Mouse (Mus musculus) B cell, adult 62 days (primary cell): ENCODE data around the gene Hyou1. TPM values are rescaled to one million over a fixed set of nuclear protein-coding genes. Genes with fewer than 3 reads are reported as not detected.

Source experiments
- total RNA-seq: library from RNA; stranded (reverse); gene quantifications from 4 replicates; pipeline ENCODE4 v1.2.4, GENCODE M21; 2023

Gene Hyou1
- total RNA-seq = 74.5 to 88.3 TPM (median 81.6 TPM) in 4 replicates

DNA sequence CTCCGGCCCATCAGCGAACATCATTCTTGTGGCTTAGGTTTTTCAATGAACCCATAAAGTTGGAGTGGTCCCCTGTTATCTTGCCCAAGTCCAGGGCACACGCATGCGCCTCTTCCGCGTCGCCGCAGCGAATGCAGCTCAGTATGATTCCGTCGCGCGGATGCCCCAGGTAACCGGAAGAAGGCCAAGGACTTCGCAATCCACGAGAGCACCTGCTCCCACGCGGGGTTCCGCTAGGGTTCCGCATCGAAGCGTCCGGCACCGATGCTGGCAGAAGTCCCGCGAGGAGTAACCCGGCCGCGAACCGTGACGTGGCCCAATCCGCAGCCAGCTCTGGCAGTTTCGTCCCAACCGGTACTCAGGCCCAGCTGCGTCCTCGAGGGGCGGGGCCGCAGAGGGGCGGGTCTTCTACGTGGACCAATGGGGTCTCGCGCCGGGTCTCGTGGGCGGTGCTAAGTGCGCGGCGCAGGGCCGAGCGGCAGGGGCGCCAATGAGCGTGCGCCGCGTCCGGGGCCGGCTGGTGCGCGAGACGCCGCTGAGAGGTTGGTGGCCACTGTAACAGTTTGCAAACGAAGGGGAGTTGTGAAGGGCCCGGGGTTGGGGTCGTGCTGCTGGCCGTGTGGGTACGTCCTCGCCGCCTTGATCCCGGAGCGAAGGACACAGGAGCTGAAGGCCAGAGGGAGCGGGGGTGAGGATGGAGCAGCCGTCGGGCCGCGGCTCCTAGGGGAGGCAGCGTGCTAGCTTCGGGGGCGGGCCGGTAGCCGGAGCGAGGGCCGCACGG lies at the start of gene Hyou1:
TSS of gene Hyou1 (plus strand) at position 437 of the 781 bp plus-strand sequence.

DNA sequence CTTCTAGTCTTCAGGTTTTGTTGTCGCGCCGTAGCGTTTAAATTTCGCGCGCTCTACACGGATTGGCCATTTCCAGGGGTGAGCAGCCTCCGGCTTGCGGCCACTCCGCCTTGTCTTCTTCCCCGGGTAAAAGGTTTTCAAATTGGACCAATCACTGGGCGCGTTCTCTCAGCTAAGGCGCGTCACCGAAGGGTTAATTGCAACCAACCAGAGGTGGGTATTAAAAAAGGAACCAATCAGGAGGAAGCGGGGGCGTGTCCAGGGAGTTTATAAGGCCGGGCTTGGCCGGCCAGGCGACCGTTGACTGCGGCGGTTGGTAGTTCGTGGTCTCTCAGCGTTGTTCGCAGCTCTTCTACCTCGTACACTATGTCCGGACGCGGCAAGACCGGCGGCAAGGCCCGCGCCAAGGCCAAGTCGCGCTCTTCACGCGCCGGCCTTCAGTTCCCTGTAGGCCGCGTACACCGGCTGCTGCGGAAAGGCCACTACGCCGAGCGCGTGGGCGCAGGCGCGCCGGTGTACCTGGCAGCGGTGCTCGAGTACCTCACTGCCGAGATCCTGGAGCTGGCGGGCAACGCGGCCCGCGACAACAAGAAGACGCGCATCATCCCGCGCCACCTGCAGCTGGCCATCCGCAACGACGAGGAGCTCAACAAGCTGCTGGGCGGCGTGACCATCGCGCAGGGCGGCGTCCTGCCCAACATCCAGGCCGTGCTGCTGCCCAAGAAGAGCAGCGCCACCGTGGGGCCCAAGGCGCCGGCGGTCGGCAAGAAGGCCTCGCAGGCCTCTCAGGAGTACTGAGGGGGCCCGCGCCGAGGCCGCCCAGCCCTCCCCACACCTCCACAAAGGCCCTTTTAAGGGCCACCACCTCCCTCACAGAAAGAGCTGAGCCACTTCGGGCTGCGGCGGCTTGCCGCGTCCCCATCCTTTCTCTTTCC lies 44.6 kb upstream of the Hyou1 start, which contains the start of gene H2afx:
TSS of gene H2afx (plus strand) at position 299 of the 935 bp plus-strand sequence.

DNA sequence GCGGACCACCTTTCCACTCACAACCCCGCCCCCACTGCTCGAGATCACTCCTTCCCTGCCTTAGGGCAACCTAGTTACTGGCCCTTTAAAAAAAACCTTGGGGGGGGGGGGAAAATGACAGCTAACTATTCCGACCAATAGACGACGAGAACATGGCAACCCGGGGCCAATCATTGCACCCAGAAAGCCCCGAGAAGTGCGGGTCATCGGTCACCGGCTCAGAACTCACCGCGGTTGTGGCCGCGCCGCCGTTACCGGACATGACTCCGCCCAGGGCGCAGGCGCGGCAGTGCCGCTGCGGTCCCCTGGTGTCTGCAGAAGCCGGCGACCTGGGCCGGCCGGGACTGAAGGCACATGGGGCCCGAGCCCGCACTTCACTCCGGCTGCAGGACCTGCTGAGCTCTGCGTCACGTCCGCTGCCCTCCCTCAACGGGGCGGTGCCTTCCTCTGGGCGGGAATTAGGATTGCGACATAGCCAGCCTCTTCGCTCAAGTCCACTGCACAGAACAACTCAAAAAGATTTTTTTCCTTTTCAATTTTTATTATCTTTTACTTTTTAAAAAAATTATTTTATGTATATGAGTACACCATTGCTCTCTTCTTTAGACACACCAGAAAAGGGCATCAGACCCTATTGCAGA lies 35.4 kb upstream of the Hyou1 start, which contains the start of gene Hmbs:
TSS of gene Hmbs (minus strand) at position 448 of the 641 bp plus-strand sequence.

DNA sequence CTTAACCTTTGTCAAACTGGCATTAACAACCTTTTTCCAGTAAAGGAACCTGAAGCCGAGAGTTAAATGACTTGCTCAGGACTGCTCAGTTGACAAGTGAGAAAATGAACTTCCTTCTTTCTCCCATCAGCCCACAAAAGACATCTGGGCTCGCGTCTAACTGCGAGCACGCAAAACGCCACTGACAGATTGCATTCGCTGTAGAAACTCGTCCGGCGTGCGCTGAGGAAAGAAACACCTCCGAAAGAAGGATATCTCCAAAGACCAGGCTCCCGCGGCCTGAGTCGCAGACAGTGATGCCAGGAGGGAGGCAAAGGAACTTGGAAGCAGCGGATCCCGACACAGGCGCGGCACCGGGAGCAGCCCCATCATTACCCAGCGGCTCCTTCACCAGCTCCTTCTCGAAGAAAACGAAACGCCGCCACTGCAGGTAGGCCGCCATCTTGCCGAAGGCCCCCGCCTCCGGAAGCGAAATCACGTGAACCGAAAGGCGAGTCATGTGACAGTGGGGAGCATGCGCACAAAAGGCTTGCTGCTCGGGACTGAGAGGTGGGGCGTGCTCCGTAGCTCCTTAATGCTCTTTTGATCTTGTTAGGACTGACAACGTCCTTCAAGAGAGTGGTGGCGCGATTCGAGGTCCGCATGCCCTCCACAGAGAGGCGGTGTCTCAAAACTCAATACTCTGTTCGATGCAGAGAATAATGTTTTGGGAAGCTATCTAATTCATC lies 17.9 kb upstream of the Hyou1 start, which contains the start of gene Vps11:
TSS of gene Vps11 (minus strand) at position 481 of the 728 bp plus-strand sequence.

DNA sequence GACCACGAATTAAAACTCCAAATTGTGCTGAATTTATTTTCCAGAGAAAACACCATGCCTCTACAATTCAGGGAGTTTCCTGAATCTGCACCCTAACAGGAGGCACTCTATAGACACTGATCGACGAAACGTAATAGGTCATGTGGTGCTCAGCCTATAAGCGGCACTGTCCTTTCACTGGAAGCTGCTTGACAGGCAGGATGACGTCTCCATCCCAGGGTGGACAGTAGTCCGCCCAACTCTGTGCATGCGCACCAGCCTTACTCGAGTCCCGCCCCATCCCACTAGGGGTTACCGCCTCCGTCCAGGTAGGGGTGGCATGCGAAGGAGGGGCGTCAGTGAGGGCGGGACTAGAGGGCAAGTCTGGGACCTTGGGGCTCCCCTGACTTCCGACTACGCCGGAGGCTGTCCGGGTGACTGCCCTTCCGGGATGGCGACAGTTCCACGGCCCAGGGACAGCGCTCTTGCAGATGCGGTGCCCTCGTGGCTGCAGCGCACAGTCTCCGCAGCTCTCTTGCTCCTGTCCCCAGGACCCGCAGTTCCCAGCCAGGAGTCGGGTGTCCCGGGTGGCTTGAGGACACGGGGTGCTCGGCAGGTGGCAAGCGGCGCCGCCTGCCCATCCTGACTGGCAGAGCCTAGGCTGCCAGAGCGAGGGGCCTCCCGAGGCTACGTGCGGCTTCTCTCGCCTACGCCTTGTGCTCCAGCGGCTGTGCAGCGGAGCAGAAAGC lies 17.6 kb downstream of the Hyou1 start, which contains the start of gene Slc37a4:
TSS of gene Slc37a4 (plus strand) at position 169 of the 728 bp plus-strand sequence.

DNA sequence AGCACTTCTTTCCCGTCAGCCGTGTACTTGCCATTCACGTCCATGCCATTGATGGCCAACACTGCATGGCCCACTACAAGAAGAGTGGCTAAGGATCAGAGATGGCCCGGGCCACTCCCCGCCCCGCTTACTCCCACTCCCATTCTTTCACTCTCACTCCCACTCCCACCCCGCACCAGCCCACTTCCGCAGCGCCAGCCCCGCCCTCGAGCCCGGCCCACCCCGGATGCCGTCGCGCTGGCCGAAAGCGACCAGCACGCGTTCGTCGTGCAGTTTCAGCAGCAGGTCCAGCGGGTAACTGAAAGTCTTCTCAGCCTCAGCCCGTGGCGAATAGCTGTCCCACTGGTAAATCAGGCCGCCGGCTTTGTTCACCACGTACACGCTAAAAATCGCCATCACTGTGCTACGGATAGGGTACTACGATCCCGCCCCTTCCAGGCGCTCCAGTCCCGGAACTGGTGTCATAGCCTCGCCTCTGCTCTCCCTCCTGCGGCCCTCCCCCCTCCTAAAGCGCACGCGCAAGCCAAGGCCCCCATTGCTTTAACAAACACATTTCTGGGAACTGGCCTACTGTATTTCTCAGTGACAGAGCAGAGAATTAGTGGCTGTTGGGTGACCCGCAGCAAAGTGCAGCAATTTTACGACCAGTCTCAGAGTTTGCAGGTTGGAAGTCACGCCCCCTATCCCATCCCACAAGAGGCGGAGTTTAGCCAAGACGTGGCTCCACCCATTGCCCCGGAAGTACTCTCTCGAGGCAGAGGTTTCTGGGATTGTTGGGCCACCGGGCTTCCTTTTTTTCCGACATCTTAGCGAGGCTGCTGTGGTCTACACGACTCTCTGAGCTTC lies 27.8 kb downstream of the Hyou1 start, which contains the start of the genes Rps25 and Trappc4:
TSS of gene Rps25 (plus strand) at position 234 of the 846 bp plus-strand sequence.
TSS of gene Trappc4 (minus strand) at position 695 of the 846 bp plus-strand sequence.

DNA sequence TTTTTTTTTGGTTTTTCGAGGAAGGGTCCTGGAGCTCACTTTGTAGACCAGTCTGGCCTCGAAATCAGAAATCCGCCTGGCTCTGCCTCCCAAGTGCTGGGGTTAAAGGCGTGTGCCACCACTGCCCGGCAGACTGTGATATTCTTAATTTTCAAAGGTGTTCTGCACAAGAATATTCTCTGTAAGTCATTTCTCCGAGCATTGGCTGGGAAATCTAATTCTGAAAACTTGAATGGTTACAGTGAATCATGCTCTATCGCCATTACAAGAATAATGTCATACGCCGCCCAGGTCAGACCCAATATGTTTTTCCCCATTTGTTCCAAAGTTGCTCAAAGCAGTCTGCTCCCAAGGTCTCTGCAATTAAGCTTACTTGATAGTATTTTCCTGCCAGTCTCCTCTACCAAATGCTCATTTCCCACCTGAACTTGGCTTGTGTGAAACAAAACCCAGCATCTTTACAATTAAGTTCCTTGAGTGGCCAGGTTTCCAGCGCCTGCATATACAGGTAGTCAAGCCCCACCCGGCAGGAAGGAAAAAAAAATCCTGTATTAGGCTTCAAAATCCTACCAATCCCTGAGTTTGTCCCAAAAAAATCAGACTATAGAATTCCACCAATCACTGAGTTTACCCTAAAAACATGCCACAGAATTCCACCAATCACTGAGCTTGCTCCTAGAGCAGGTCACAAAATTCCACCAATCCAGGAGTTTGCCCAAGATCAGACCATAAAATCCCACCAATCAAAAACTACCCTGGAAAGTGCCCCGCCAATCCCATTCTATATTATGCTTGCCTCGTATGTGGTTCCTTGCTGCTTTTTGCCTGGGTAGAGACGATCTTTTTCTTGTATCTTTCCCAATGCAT lies 39.5 kb downstream of the Hyou1 start, which contains the start of gene Ccdc84:
TSS of gene Ccdc84 (minus strand) at position 51 of the 867 bp plus-strand sequence.

DNA sequence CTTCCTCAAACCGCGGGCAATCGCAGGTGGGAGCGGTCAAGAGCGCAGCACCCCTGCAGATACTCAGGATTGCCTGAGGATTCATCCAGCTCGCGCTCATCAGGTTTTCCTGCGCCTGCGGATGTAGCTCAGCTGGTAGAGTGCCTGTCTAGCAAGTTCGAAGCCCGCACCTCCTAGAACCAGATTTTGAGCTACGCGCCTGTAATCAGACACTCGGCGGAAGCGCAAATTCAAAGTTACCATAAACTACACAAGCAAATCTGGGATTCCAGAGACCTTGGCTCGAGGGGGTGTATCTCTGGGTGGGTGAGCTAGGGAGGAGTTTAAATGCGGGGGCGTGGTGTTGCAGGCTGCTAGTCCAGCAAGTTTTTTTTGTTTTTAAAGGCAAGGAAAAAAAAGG lies 61.7 kb downstream of the Hyou1 start, which contains the start of gene Foxr1:
TSS of gene Foxr1 (minus strand) at position 176 of the 400 bp plus-strand sequence.

Other genes starting within 250 kb of the Hyou1 start
- 0.20 to 0.27 TPM (median 0.27 TPM) in 3 of 4 replicates, not detected in the other for gene Mcam, start 245.0 kb upstream of the Hyou1 start, total RNA-seq
- 133 to 146 TPM (median 140 TPM) in 4 replicates for gene Cbl, start 145.4 kb upstream of the Hyou1 start, total RNA-seq
- not detected in 4 replicates for gene Ccdc153, start 138.8 kb upstream of the Hyou1 start, total RNA-seq
- not detected in 4 replicates for gene Pdzd3, start 128.0 kb upstream of the Hyou1 start, total RNA-seq
- 4.3 to 6.5 TPM (median 6.0 TPM) in 4 replicates for gene Nlrx1, start 110.9 kb upstream of the Hyou1 start, total RNA-seq
- not detected in 4 replicates for gene Abcg4, start 90.9 kb upstream of the Hyou1 start, total RNA-seq
- 52.6 to 65.7 TPM (median 58.7 TPM) in 4 replicates for gene Hinfp, start 73.8 kb upstream of the Hyou1 start, total RNA-seq
- gene C2cd2l, start 59.2 kb upstream of the Hyou1 start, total RNA-seq = 17.0 to 21.3 TPM (median 20.4 TPM) in 4 replicates
- 8.1 to 11.0 TPM (median 9.4 TPM) in 4 replicates for gene Dpagt1, start 53.5 kb upstream of the Hyou1 start, total RNA-seq
- 34.2 to 44.5 TPM (median 37.9 TPM) in 4 replicates for gene H2afx, start 44.8 kb upstream of the Hyou1 start, total RNA-seq
- gene Hmbs, start 35.3 kb upstream of the Hyou1 start, total RNA-seq = 14.8 to 18.8 TPM (median 16.7 TPM) in 4 replicates
- 60.1 to 72.9 TPM (median 69.4 TPM) in 4 replicates for gene Vps11, start 17.8 kb upstream of the Hyou1 start, total RNA-seq
- gene Slc37a4, start 17.4 kb downstream of the Hyou1 start, total RNA-seq = 16.5 to 19.7 TPM (median 17.7 TPM) in 4 replicates
- 2,372 to 2,652 TPM (median 2,528 TPM) in 4 replicates for gene Rps25, start 27.6 kb downstream of the Hyou1 start, total RNA-seq
- 56.6 to 62.6 TPM (median 60.0 TPM) in 4 replicates for gene Trappc4, start 28.1 kb downstream of the Hyou1 start, total RNA-seq
- gene Ccdc84, start 39.1 kb downstream of the Hyou1 start, total RNA-seq = 38.7 to 53.8 TPM (median 40.0 TPM) in 4 replicates
- not detected in 4 replicates for gene Foxr1, start 61.6 kb downstream of the Hyou1 start, total RNA-seq
- gene Upk2, start 75.5 kb downstream of the Hyou1 start, total RNA-seq = not detected in 4 replicates
- gene Bcl9l, start 103.3 kb downstream of the Hyou1 start, total RNA-seq = 95.6 to 104 TPM (median 102 TPM) in 4 replicates
- 251 to 279 TPM (median 270 TPM) in 4 replicates for gene Cxcr5, start 182.4 kb downstream of the Hyou1 start, total RNA-seq
- gene Ddx6, start 225.4 kb downstream of the Hyou1 start, total RNA-seq = 298 to 313 TPM (median 307 TPM) in 4 replicates